Mouse (Mus musculus) liver, postnatal 0 days (tissue): ENCODE results near the gene Smarcc2. TPM values are rescaled to one million over a fixed set of nuclear protein-coding genes. Genes with fewer than 3 reads are reported as not detected.

ENCODE experiments used
- ATAC-seq: fragments of 200-750 bp; cut with Nextera tagmentation; 2 replicates; pipeline ENCODE4 v1.8.0; 2017; ENCODE audit warnings: mild to moderate bottlenecking, moderate library complexity
- DNase-seq: peaks from one replicate; pipeline ENCODE4 v3.0.0-alpha.2; 2016
- H3K27ac ChIP-seq: fragments of 300-500 bp; sonication (generic); 2 replicates; pipeline ENCODE4 v1.5.1; 2014; ENCODE audit warnings: antibody characterized with exemption, moderate library complexity, mild to moderate bottlenecking, low read depth
- H3K27me3 ChIP-seq: fragments of 300-500 bp; sonication (generic); 2 replicates; pipeline ENCODE4 v1.6.1; 2014; ENCODE audit warnings: low read length, control low read depth, mixed read lengths; ENCODE audit not compliant: insufficient read depth
- H3K36me3 ChIP-seq: fragments of 300-500 bp; sonication (generic); replicated peaks from 2 replicates; pipeline ENCODE4 v1.6.1; 2014; ENCODE audit warnings: mild to moderate bottlenecking, control low read depth, low read length, moderate library complexity, mixed read lengths; ENCODE audit not compliant: insufficient read depth
- H3K4me1 ChIP-seq: fragments of 300-500 bp; sonication (generic); 2 replicates; pipeline ENCODE4 v1.6.1; 2014; ENCODE audit warnings: antibody characterized with exemption, mild to moderate bottlenecking, control low read depth; ENCODE audit not compliant: insufficient read depth
- H3K4me2 ChIP-seq: fragments of 300-500 bp; sonication (generic); 2 replicates; pipeline ENCODE4 v1.6.1; 2014; ENCODE audit warnings: low read depth, mild to moderate bottlenecking, low read length, moderate library complexity, mixed read lengths
- H3K4me3 ChIP-seq: fragments of 300-500 bp; sonication (generic); 2 replicates; pipeline ENCODE4 v1.5.1; 2014; ENCODE audit warnings: low read depth, low read length
- H3K9ac ChIP-seq: fragments of 300-500 bp; sonication (generic); replicated peaks from 2 replicates; pipeline ENCODE4 v1.6.1; 2014; ENCODE audit warnings: mild to moderate bottlenecking, moderate library complexity
- H3K9me3 ChIP-seq: fragments of 300-500 bp; sonication (generic); 2 replicates; pipeline ENCODE4 v1.6.1; 2016; ENCODE audit warnings: mild to moderate bottlenecking, control low read depth, low read length, mixed read lengths
- CTCF ChIP-seq: sonication (generic); IDR thresholded peaks from 2 replicates; pipeline ENCODE4 v1.5.1; 2016; ENCODE audit warnings: antibody characterized with exemption, low read depth
- EP300 ChIP-seq: IDR thresholded peaks from 2 replicates; pipeline ENCODE4 v1.6.1; 2016; ENCODE audit warnings: antibody characterized with exemption, low read depth, mild to moderate bottlenecking
- whole genome bisulfite sequencing: fragments of 180-500 bp; shearing (Covaris S2); extraction: QIAGEN DNeasy Blood & Tissue Kit; methylation state at CpG from one replicate; pipeline ENCODE4 v1.1.7; 2014; ENCODE audit not compliant: insufficient replicate concordance; 5-methylcytosine and 5-hydroxymethylcytosine counted together
- polyA plus RNA-seq: library from polyadenylated mRNA; unstranded; fragments of >200 nt; fragmentation: Nextera tagmentation; extraction: Ambion mirVana; gene quantifications from 2 replicates; pipeline ENCODE4 v1.2.1, GENCODE M21; 2015

The Smarcc2 gene
- polyA plus RNA-seq, 1 experiment from 2014 or later, result 13.4 TPM

DNA sequence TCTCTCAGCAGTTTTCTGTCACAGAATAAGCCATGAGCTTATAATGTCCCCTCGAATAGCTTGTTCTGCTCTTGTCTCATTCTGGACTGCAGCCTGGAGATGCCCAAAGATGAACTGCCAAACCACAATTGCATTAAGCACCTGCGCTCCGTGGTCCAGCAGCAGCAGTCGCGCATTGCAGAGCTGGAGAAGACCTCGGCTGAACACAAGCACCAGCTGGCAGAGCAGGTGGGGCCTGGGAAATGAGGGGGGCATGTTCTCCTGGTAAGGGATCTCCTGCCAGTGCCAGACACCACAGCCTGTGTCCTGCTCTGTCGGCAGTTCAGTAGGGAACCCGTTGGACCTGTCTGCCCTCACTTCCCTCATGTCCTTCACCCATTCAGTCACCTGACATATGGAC lies 22.7 kb upstream of the Smarcc2 start:
- Histone ChIP-seq H3K9ac (no peak overlapping the region), H3K4me3 (no peak overlapping the region), H3K27me3 (no peaks in the 10 kb centered on the region), H3K36me3 (peaks cover 39% of the 10 kb centered on the region), H3K4me1 (peaks cover 5% of the 10 kb centered on the region; the same call in 1 of the 2 replicates), H3K9me3 (no peaks in the 10 kb centered on the region), H3K27ac (peak overlapping the region; percentile 58; the same call in 1 of the 2 replicates), H3K4me2 (no peak overlapping the region)
- no peak for TF ChIP-seq EP300
- no peak for TF ChIP-seq CTCF
- DNase-seq, result peak; percentile 19
- no peak for ATAC-seq
- WGBS, result 75% methylated on average over 8 of the region's 8 CpGs

DNA sequence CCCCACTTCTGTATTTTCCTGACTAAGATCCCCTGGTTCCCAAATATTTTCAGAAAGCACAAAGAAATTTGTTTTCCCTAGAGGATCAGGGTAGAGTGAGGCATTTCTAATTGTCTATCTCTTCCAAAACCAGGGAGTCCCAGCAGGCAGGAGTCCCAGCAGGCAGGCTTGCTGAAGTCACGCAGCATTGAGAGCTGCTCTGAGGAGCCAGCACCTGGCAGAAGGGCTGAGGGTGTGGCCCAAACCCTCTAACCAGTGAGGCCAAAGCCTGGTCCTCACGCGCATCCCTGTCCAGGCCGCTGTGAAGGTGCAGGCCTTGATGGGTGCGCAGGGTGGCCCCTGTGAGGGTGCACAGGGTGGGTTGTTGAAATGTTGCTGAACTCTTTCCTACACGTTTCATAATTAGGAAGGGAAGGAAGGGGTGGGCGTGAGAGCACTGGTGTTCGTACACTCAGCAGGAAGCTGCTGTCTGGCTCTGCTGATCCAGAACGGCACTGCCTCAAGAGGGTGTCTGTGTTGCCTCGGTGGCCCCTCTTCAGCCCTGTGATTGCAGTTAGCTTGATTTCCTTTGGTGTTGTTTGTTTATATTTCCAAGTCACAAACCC lies 20.3 kb upstream of the Smarcc2 start:
- no peak overlapping the region for H3K4me3 ChIP-seq
- H3K4me1 ChIP-seq, result peaks cover 5% of the 10 kb centered on the region; the same call in 1 of the 2 replicates
- H3K36me3 ChIP-seq, result peaks cover 39% of the 10 kb centered on the region
- H3K27me3 ChIP-seq, result no peaks in the 10 kb centered on the region
- no peak overlapping the region for H3K4me2 ChIP-seq
- peak overlapping the region; percentile 45 for H3K27ac ChIP-seq
- peak; percentile 29 for DNase-seq
- no peaks in the 10 kb centered on the region for H3K9me3 ChIP-seq
- no peak overlapping the region for H3K9ac ChIP-seq
- ATAC-seq, result peak; percentile 35
- 53% methylated on average over 10 of the region's 10 CpGs for WGBS
- TF ChIP-seq CTCF, result no peak
- no peak for TF ChIP-seq EP300

DNA sequence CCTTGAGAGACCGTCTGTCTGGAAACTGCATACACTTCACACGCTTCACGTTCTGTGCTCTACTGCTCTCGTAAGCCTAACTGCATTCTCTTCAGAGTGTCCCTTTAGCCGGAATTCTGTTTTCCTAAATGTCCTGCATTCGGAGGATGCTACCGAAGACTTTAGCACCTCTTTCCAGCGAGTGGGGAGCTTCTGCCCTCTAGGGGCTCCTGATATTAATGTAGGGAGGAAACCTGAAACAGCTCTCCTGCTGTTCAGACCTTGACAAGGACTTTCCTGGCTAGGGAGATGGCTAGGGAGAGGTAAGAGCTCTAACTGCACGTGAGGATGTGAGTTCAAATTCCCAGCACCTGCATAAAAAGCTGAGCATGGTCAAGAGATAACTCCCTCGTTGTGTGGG lies 18.6 kb upstream of the Smarcc2 start:
- DNase-seq, result peak; percentile 27
- H3K27ac ChIP-seq, result no peak overlapping the region
- 64% methylated on average over 10 of the region's 10 CpGs for WGBS
- H3K27me3 ChIP-seq, result no peaks in the 10 kb centered on the region
- TF ChIP-seq EP300, result no peak
- TF ChIP-seq CTCF, result peak; percentile 73
- peaks cover 5% of the 10 kb centered on the region; the same call in 1 of the 2 replicates for H3K4me1 ChIP-seq
- H3K9ac ChIP-seq, result no peak overlapping the region
- H3K36me3 ChIP-seq, result peaks cover 38% of the 10 kb centered on the region
- no peaks in the 10 kb centered on the region for H3K9me3 ChIP-seq
- no peak for ATAC-seq
- H3K4me3 ChIP-seq, result no peak overlapping the region
- H3K4me2 ChIP-seq, result no peak overlapping the region

DNA sequence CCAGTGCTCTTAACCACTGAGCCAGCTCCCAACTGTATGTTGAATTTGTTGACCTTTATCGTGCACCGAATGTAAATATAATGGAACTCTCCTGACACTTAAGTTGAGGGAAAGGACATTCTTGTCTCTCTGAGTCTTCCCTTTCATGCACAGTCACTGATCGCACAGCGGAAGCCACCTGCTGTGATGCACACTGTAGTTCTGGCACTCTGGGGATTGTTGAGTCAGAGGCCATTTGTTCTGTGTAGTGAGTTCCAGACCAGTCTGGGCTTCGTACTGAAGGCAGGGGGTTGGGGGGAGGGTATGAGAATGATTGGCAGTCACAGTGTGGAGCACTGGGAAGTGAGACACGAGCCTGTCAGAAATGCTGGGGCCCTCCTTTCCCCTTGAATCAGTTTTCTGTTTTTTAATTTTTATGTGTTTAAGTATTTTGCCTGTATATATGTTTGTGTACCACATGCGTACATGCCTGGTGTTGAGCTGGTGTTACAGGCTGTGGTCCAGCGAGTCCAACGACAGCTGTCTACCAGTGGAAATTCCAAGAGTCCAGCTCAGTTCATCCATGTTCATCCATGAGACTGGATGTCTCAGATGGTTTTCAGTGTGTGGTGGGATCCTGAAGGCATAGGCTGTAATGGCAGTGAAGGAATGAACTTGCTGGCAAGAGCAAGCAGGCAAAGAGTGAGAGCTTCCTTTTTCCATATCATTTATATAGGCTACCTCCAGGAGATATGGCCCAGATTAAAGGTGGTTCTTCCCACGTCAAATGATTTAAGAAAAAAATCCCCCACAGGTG lies 17.5 kb upstream of the Smarcc2 start:
- H3K9ac ChIP-seq, result no peak overlapping the region
- peaks cover 5% of the 10 kb centered on the region; the same call in 1 of the 2 replicates for H3K4me1 ChIP-seq
- H3K4me3 ChIP-seq, result no peak overlapping the region
- TF ChIP-seq CTCF (no peak), EP300 (no peak)
- no peaks in the 10 kb centered on the region for H3K27me3 ChIP-seq
- no peaks in the 10 kb centered on the region for H3K9me3 ChIP-seq
- H3K36me3 ChIP-seq, result peaks cover 29% of the 10 kb centered on the region
- WGBS, result 87% methylated on average over 10 of the region's 10 CpGs
- no peak for ATAC-seq
- DNase-seq, result no peak
- H3K4me2 ChIP-seq, result no peak overlapping the region
- no peak overlapping the region for H3K27ac ChIP-seq

DNA sequence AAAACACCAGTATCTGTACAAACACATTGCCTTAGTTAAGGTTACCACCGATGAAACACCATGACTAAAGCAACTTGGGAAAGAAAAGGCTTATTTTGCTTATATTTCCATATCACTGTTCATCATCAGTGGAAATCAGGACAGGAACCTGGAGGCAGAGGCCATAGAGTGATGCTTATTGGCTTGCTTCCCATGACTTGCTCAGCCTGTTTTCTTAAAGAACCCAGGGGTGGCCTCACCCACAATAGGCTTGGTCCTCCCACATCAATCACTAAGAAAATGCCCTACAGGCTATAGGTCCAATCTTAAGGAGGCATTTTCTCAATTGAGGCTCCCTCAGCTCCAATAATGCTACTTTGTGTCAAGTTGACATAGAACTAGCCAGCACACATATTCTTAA lies 16.3 kb upstream of the Smarcc2 start:
- H3K4me3 ChIP-seq, result no peak overlapping the region
- ATAC-seq (no peak), DNase-seq (no peak)
- peaks cover 5% of the 10 kb centered on the region; the same call in 1 of the 2 replicates for H3K4me1 ChIP-seq
- TF ChIP-seq CTCF, result no peak
- no peak overlapping the region for H3K27ac ChIP-seq
- no peak overlapping the region for H3K4me2 ChIP-seq
- no peaks in the 10 kb centered on the region for H3K9me3 ChIP-seq
- no peaks in the 10 kb centered on the region for H3K27me3 ChIP-seq
- H3K36me3 ChIP-seq, result peaks cover 21% of the 10 kb centered on the region
- no peak overlapping the region for H3K9ac ChIP-seq
- WGBS, result 85% methylated on average over 1 of the region's 1 CpGs

DNA sequence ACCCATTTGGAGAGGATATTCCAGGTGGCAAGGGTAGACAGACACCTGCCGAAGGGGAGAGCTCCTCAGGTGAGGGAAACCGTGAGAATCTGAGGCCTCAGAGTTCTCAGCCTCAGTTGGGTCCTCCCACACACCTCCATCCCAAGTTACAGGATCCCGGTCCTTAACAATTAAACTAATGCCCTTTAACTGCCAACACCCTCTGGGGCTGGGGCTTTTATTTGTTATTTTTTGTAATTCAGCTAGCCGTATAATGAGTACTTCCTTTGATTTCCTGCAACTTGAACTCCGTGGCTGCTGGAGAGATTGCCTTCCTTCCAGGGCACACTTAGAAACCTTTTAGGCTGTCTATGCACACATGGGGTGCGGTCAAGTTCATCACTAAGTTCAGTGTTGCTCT lies 14.7 kb upstream of the Smarcc2 start:
- H3K9me3 ChIP-seq, result no peaks in the 10 kb centered on the region
- H3K4me1 ChIP-seq, result peaks cover 4% of the 10 kb centered on the region; the same call in 1 of the 2 replicates
- no peak overlapping the region for H3K4me3 ChIP-seq
- peaks cover 11% of the 10 kb centered on the region for H3K36me3 ChIP-seq
- H3K4me2 ChIP-seq, result no peak overlapping the region
- no peak overlapping the region for H3K27ac ChIP-seq
- TF ChIP-seq EP300, result no peak
- DNase-seq (no peak), ATAC-seq (no peak)
- WGBS, result 51% methylated on average over 6 of the region's 6 CpGs
- no peaks in the 10 kb centered on the region for H3K27me3 ChIP-seq
- no peak overlapping the region for H3K9ac ChIP-seq
